Mouse (Mus musculus): Measurements from ENCODE around the gene Abtb2. TPM values are rescaled to one million over a fixed set of nuclear protein-coding genes. Genes with fewer than 3 reads are reported as not detected.

Abtb2 gene
- polyA plus RNA-seq, 1 experiment from 2014 or later: 19.9 TPM

GRCm38 (mm10) chr2:103656028-103656427, 89.9 kb downstream of the Abtb2 start:
- Histone ChIP-seq H3K27ac (ENCODE audit: low read length) (no peak overlapping the region), H3K4me2 (ENCODE audit: low read depth, low read length) (no peak overlapping the region), H3K4me1 (ENCODE audit: control insufficient read depth, insufficient read depth, low read length) (peaks cover 55% of the 10 kb centered on the region), H3K4me3 (ENCODE audit: low read length) (no peak overlapping the region), H3K9me3 (replicated peaks; ENCODE audit: control insufficient read depth, low read length) (no peaks in the 10 kb centered on the region), H3K36me3 (ENCODE audit: control insufficient read depth, insufficient read depth) (no peaks in the 10 kb centered on the region), H3K27me3 (ENCODE audit: control insufficient read depth, insufficient read depth, low read length) (no peaks in the 10 kb centered on the region), H3K9ac (ENCODE audit: low read length) (no peak overlapping the region)
- ATAC-seq (replicated peaks; ENCODE audit: extremely low read depth, insufficient read depth, low FRiP score): no peak

GRCm38 (mm10) chr2:103659167-103659566, 93.1 kb downstream of the Abtb2 start:
- H3K4me3 ChIP-seq (ENCODE audit: low read length): no peak overlapping the region
- no peaks in the 10 kb centered on the region for H3K9me3 ChIP-seq (replicated peaks; ENCODE audit: control insufficient read depth, low read length)
- H3K27ac ChIP-seq (ENCODE audit: low read length): 0 out of 2 replicates have a peak overlapping the region, but pooled peaks have one; percentile 1
- H3K36me3 ChIP-seq (ENCODE audit: control insufficient read depth, insufficient read depth): no peaks in the 10 kb centered on the region
- no peak overlapping the region for H3K4me2 ChIP-seq (ENCODE audit: low read depth, low read length)
- H3K4me1 ChIP-seq (ENCODE audit: control insufficient read depth, insufficient read depth, low read length): peaks cover 62% of the 10 kb centered on the region
- no peaks in the 10 kb centered on the region for H3K27me3 ChIP-seq (ENCODE audit: control insufficient read depth, insufficient read depth, low read length)
- no peak for ATAC-seq (replicated peaks; ENCODE audit: extremely low read depth, insufficient read depth, low FRiP score)
- no peak overlapping the region; the same call in 1 of the 2 replicates for H3K9ac ChIP-seq (ENCODE audit: low read length)
- WGBS: 48% methylated on average over 4 of the region's 4 CpGs

- WGBS: 46% methylated on average over 15 of the region's 15 CpGs
- Histone ChIP-seq H3K36me3 (ENCODE audit: control insufficient read depth, insufficient read depth) (no peaks in the 10 kb centered on the region), H3K27ac (ENCODE audit: low read length) (peak overlapping the region; percentile 12; the same call in 1 of the 2 replicates), H3K9ac (ENCODE audit: low read length) (no peak overlapping the region), H3K27me3 (ENCODE audit: control insufficient read depth, insufficient read depth, low read length) (no peaks in the 10 kb centered on the region), H3K4me2 (ENCODE audit: low read depth, low read length) (no peak overlapping the region), H3K4me3 (ENCODE audit: low read length) (no peak overlapping the region), H3K9me3 (replicated peaks; ENCODE audit: control insufficient read depth, low read length) (no peaks in the 10 kb centered on the region), H3K4me1 (ENCODE audit: control insufficient read depth, insufficient read depth, low read length) (peaks cover 60% of the 10 kb centered on the region)
- no peak for ATAC-seq (replicated peaks; ENCODE audit: extremely low read depth, insufficient read depth, low FRiP score)
Measured at GRCm38 (mm10) chr2:103659648-103660556, 93.8 kb downstream of the Abtb2 start.

GRCm38 (mm10) chr2:103661696-103662095, 95.6 kb downstream of the Abtb2 start:
- 0 out of 2 replicates have a peak, but pooled peaks have one; percentile 5 for ATAC-seq (replicated peaks; ENCODE audit: extremely low read depth, insufficient read depth, low FRiP score)

GRCm38 (mm10) chr2:103662121-103662520, 96.0 kb downstream of the Abtb2 start:
- Histone ChIP-seq H3K9ac (ENCODE audit: low read length) (peak overlapping the region; percentile 61), H3K27me3 (ENCODE audit: control insufficient read depth, insufficient read depth, low read length) (no peaks in the 10 kb centered on the region), H3K4me3 (ENCODE audit: low read length) (no peak overlapping the region), H3K4me1 (ENCODE audit: control insufficient read depth, insufficient read depth, low read length) (peaks cover 48% of the 10 kb centered on the region), H3K27ac (ENCODE audit: low read length) (peak overlapping the region; percentile 85), H3K9me3 (replicated peaks; ENCODE audit: control insufficient read depth, low read length) (no peaks in the 10 kb centered on the region), H3K4me2 (ENCODE audit: low read depth, low read length) (no peak overlapping the region), H3K36me3 (ENCODE audit: control insufficient read depth, insufficient read depth) (no peaks in the 10 kb centered on the region)
- peak; percentile 89 for ATAC-seq (replicated peaks; ENCODE audit: extremely low read depth, insufficient read depth, low FRiP score)
- WGBS: 28% methylated on average over 4 of the region's 4 CpGs

More at GRCm38 (mm10) chr2:103661696-103662095, 95.6 kb downstream of the Abtb2 start:
- no peak overlapping the region for H3K4me2 ChIP-seq (ENCODE audit: low read depth, low read length)
- H3K27me3 ChIP-seq (ENCODE audit: control insufficient read depth, insufficient read depth, low read length): no peaks in the 10 kb centered on the region
- no peak overlapping the region for H3K4me3 ChIP-seq (ENCODE audit: low read length)
- H3K27ac ChIP-seq (ENCODE audit: low read length): peak overlapping the region; percentile 85
- H3K9me3 ChIP-seq (replicated peaks; ENCODE audit: control insufficient read depth, low read length): no peaks in the 10 kb centered on the region
- 33% methylated on average over 1 of the region's 1 CpGs for WGBS
- H3K36me3 ChIP-seq (ENCODE audit: control insufficient read depth, insufficient read depth): no peaks in the 10 kb centered on the region
- H3K9ac ChIP-seq (ENCODE audit: low read length): peak overlapping the region; percentile 61
- peaks cover 48% of the 10 kb centered on the region for H3K4me1 ChIP-seq (ENCODE audit: control insufficient read depth, insufficient read depth, low read length)

GRCm38 (mm10) chr2:103664341-103664740, 98.2 kb downstream of the Abtb2 start:
- no peak overlapping the region for H3K9ac ChIP-seq (ENCODE audit: low read length)
- 69% methylated on average over 6 of the region's 6 CpGs for WGBS
- H3K4me3 ChIP-seq (ENCODE audit: low read length): no peak overlapping the region
- peaks cover 54% of the 10 kb centered on the region for H3K4me1 ChIP-seq (ENCODE audit: control insufficient read depth, insufficient read depth, low read length)
- H3K36me3 ChIP-seq (ENCODE audit: control insufficient read depth, insufficient read depth): no peaks in the 10 kb centered on the region
- no peaks in the 10 kb centered on the region for H3K9me3 ChIP-seq (replicated peaks; ENCODE audit: control insufficient read depth, low read length)
- no peak for ATAC-seq (replicated peaks; ENCODE audit: extremely low read depth, insufficient read depth, low FRiP score)
- H3K27ac ChIP-seq (ENCODE audit: low read length): no peak overlapping the region
- no peaks in the 10 kb centered on the region for H3K27me3 ChIP-seq (ENCODE audit: control insufficient read depth, insufficient read depth, low read length)
- no peak overlapping the region for H3K4me2 ChIP-seq (ENCODE audit: low read depth, low read length)

GRCm38 (mm10) chr2:103667962-103668815, 102.1 kb downstream of the Abtb2 start:
- Histone ChIP-seq H3K4me1 (ENCODE audit: control insufficient read depth, insufficient read depth, low read length) (peaks cover 43% of the 10 kb centered on the region), H3K9ac (ENCODE audit: low read length) (peak overlapping the region; percentile 36; the same call in 1 of the 2 replicates), H3K4me3 (ENCODE audit: low read length) (no peak overlapping the region), H3K9me3 (replicated peaks; ENCODE audit: control insufficient read depth, low read length) (no peaks in the 10 kb centered on the region), H3K4me2 (ENCODE audit: low read depth, low read length) (no peak overlapping the region), H3K36me3 (ENCODE audit: control insufficient read depth, insufficient read depth) (no peaks in the 10 kb centered on the region), H3K27ac (ENCODE audit: low read length) (peak overlapping the region; percentile 60), H3K27me3 (ENCODE audit: control insufficient read depth, insufficient read depth, low read length) (no peaks in the 10 kb centered on the region)
- 49% methylated on average over 8 of the region's 8 CpGs for WGBS
- peak; percentile 28 for ATAC-seq (replicated peaks; ENCODE audit: extremely low read depth, insufficient read depth, low FRiP score)

- no peak overlapping the region for H3K4me2 ChIP-seq (ENCODE audit: low read depth, low read length)
- no peaks in the 10 kb centered on the region for H3K27me3 ChIP-seq (ENCODE audit: control insufficient read depth, insufficient read depth, low read length)
- no peak for ATAC-seq (replicated peaks; ENCODE audit: extremely low read depth, insufficient read depth, low FRiP score)
- H3K4me3 ChIP-seq (ENCODE audit: low read length): no peak overlapping the region
- H3K9me3 ChIP-seq (replicated peaks; ENCODE audit: control insufficient read depth, low read length): no peaks in the 10 kb centered on the region
- H3K36me3 ChIP-seq (ENCODE audit: control insufficient read depth, insufficient read depth): no peaks in the 10 kb centered on the region
- H3K27ac ChIP-seq (ENCODE audit: low read length): peak overlapping the region; percentile 95
- H3K9ac ChIP-seq (ENCODE audit: low read length): no peak overlapping the region
- WGBS: 72% methylated on average over 8 of the region's 8 CpGs
- H3K4me1 ChIP-seq (ENCODE audit: control insufficient read depth, insufficient read depth, low read length): peaks cover 43% of the 10 kb centered on the region
Measured at GRCm38 (mm10) chr2:103668939-103669338, 102.8 kb downstream of the Abtb2 start.

Data from heart, embryonic 16.5 days (tissue).